Mouse (Mus musculus): ENCODE results near the gene Acp6.
"Not testable (repeated sequence)": the region's sequence is repeated elsewhere in the genome, so short reads cannot be mapped to it uniquely, and the experiment has no call there.

Acp6 gene

GRCm38 (mm10) chr3:97158611-97159508 lies at the start of gene Acp6:
TSS of gene Acp6 (plus strand) at chr3:97158777.
- peak; percentile 77 for DNase-seq

- DNase-seq = no peak
These were observed 41.1 kb upstream of the Acp6 start for GRCm38 (mm10) chr3:97117511-97117910.

GRCm38 (mm10) chr3:97118313-97118712 lies 40.3 kb upstream of the Acp6 start:
- no peak for DNase-seq

- DNase-seq = no peak
These were observed 34.4 kb upstream of the Acp6 start for GRCm38 (mm10) chr3:97124193-97124592.

- no peak for DNase-seq
These were observed 29.2 kb upstream of the Acp6 start for GRCm38 (mm10) chr3:97129410-97129809.

GRCm38 (mm10) chr3:97137666-97138065 lies 20.9 kb upstream of the Acp6 start:
- not testable (repeated sequence) for DNase-seq

GRCm38 (mm10) chr3:97151092-97151491 lies 7.5 kb upstream of the Acp6 start:
- no peak for DNase-seq

GRCm38 (mm10) chr3:97156431-97156830 lies 2.1 kb upstream of the Acp6 start:
- DNase-seq = peak; percentile 12

- DNase-seq = peak; percentile 7
These were observed 1.3 kb upstream of the Acp6 start for GRCm38 (mm10) chr3:97157308-97157707.

- DNase-seq = peak; percentile 85
These were observed 498 bp upstream of the Acp6 start for GRCm38 (mm10) chr3:97157958-97158599.

GRCm38 (mm10) chr3:97159509-97159850 lies 903 bp downstream of the Acp6 start:
- DNase-seq = no peak

- DNase-seq = no peak
These were observed 1.4 kb downstream of the Acp6 start for GRCm38 (mm10) chr3:97159986-97160385.

GRCm38 (mm10) chr3:97160908-97161307 lies 2.3 kb downstream of the Acp6 start:
- DNase-seq = no peak

GRCm38 (mm10) chr3:97161773-97162172 lies 3.2 kb downstream of the Acp6 start:
- no peak for DNase-seq

- no peak for DNase-seq
These were observed 5.9 kb downstream of the Acp6 start for GRCm38 (mm10) chr3:97164477-97164876.

- DNase-seq = no peak
These were observed 8.5 kb downstream of the Acp6 start for GRCm38 (mm10) chr3:97167126-97167525.

- no peak for DNase-seq
These were observed 13.0 kb downstream of the Acp6 start for GRCm38 (mm10) chr3:97171531-97171930.

GRCm38 (mm10) chr3:97172231-97172630 lies 13.7 kb downstream of the Acp6 start:
- DNase-seq = no peak

- DNase-seq = no peak
These were observed 14.1 kb downstream of the Acp6 start for GRCm38 (mm10) chr3:97172632-97173031.

- DNase-seq = no peak
These were observed 20.3 kb downstream of the Acp6 start for GRCm38 (mm10) chr3:97178885-97179284.

GRCm38 (mm10) chr3:97180527-97180926 lies 21.9 kb downstream of the Acp6 start:
- DNase-seq = no peak

- no peak for DNase-seq
These were observed 25.2 kb downstream of the Acp6 start for GRCm38 (mm10) chr3:97183810-97184209.

- peak; percentile 54 for DNase-seq
These were observed 26.7 kb downstream of the Acp6 start for GRCm38 (mm10) chr3:97185098-97185860.

GRCm38 (mm10) chr3:97196571-97196970 lies 38.0 kb downstream of the Acp6 start:
- DNase-seq = no peak

Data from cerebellum, adult 11 months (tissue).